24 mouse cellular contexts compared by ENCODE assay signal in genomic region chr12:89977479-89977878, GRCm38 (mm10).
DNase-seq lines count a peak whose midpoint lies in the region; ATAC-seq lines count a peak whose summit lies in the region.
"Had no signal": no experiment of that assay in that cellular context is flagged by ENCODE, and none has a peak within 500 bp of the region (broad histone marks: within the 10 kb centered on the region; RNA-seq: fewer than 3 reads in every experiment).

No protein-coding gene starts in this region.

- H3K27me3 ChIP-seq in forebrain, embryonic 13.5 days = no peaks in the 10 kb centered on the region
- H3K27me3 ChIP-seq in forebrain, embryonic 11.5 days (ENCODE audit: control insufficient read depth, insufficient read depth, low read length) = no peaks in the 10 kb centered on the region
- H3K27me3 ChIP-seq in kidney, embryonic 16.5 days (ENCODE audit: insufficient read depth, low read length) = no peaks in the 10 kb centered on the region
- H3K27me3 ChIP-seq: CH12.LX; hindbrain, embryonic 15.5 days; kidney, embryonic 15.5 days; limb, embryonic 13.5 days; lung, embryonic 15.5 days had no signal

- ATAC-seq in forebrain, embryonic 13.5 days = 0 out of 2 replicates have a peak, but pooled peaks have one; percentile 19
- ATAC-seq in forebrain, embryonic 11.5 days (replicated peaks; ENCODE audit: low FRiP score) = no peak
- no peak for ATAC-seq in kidney, embryonic 16.5 days (ENCODE audit: low FRiP score, low TSS enrichment)
- ATAC-seq in erythroblast, adult 5-6 weeks (replicated peaks; ENCODE audit: low FRiP score, poor library complexity, severe bottlenecking) = no peak
- ATAC-seq: intestine, postnatal 0 days had no signal

- no peak for DNase-seq in forebrain, embryonic 11.5 days (ENCODE audit: low spot score)
- peak; percentile 11 for DNase-seq in layer of hippocampus, adult 9-10 months (ENCODE audit: low spot score)
- DNase-seq in layer of hippocampus, postnatal 25 days (ENCODE audit: extremely low spot score in 1 of 2, low spot score in 1 of 2) = no peak
- peak; percentile 10 for DNase-seq in right cerebral cortex, postnatal 25 days
- DNase-seq in right cerebral cortex, postnatal 14 days = no peak
- DNase-seq: adrenal gland, postnatal 25 days; cerebellum, adult 18-20 months; heart, postnatal 10 days; spleen, adult 18-20 months; thymus, adult 2 months had no signal

- no peak overlapping the region for H3K4me3 ChIP-seq in forebrain, embryonic 13.5 days
- H3K4me3 ChIP-seq in forebrain, embryonic 11.5 days (ENCODE audit: low read depth, low read length) = no peak overlapping the region
- H3K4me3 ChIP-seq in kidney, embryonic 16.5 days (ENCODE audit: low read length) = no peak overlapping the region
- H3K4me3 ChIP-seq: hindbrain, embryonic 15.5 days; kidney, embryonic 15.5 days; left cerebral cortex, adult 2 months; limb, embryonic 13.5 days; lung, embryonic 15.5 days; midbrain, embryonic 10.5 days had no signal

- H3K4me2 ChIP-seq in forebrain, embryonic 13.5 days = no peak overlapping the region
- no peak overlapping the region for H3K4me2 ChIP-seq in forebrain, embryonic 11.5 days (ENCODE audit: low read depth, low read length, severe bottlenecking)
- no peak overlapping the region for H3K4me2 ChIP-seq in kidney, embryonic 16.5 days (replicated peaks; ENCODE audit: low read depth, low read length)
- H3K4me2 ChIP-seq: heart, embryonic 11.5 days; hindbrain, embryonic 15.5 days; kidney, embryonic 15.5 days; limb, embryonic 13.5 days; lung, embryonic 15.5 days had no signal

- WGBS in forebrain, embryonic 13.5 days = 78% methylated on average over 5 of the region's 5 CpGs
- 87% methylated on average over 5 of the region's 5 CpGs for WGBS in forebrain, embryonic 11.5 days
- 83% methylated on average over 5 of the region's 5 CpGs for WGBS in kidney, embryonic 16.5 days

- H3K9ac ChIP-seq in forebrain, embryonic 13.5 days = no peak overlapping the region
- H3K9ac ChIP-seq in forebrain, embryonic 11.5 days (ENCODE audit: low read length) = no peak overlapping the region
- no peak overlapping the region for H3K9ac ChIP-seq in kidney, embryonic 16.5 days (replicated peaks; ENCODE audit: low read length)
- H3K9ac ChIP-seq: hindbrain, embryonic 15.5 days; kidney, embryonic 15.5 days; limb, embryonic 13.5 days; liver, embryonic 14.5 days; lung, embryonic 15.5 days had no signal

- peaks cover 3% of the 10 kb centered on the region for H3K4me1 ChIP-seq in forebrain, embryonic 13.5 days
- H3K4me1 ChIP-seq in forebrain, embryonic 11.5 days (replicated peaks; ENCODE audit: control insufficient read depth, insufficient read depth, low read length) = no peaks in the 10 kb centered on the region
- no peaks in the 10 kb centered on the region for H3K4me1 ChIP-seq in kidney, embryonic 16.5 days (ENCODE audit: insufficient read depth, low read length)
- H3K4me1 ChIP-seq: hindbrain, embryonic 15.5 days; kidney, embryonic 15.5 days; lung, embryonic 15.5 days had no signal

- H3K36me3 ChIP-seq in forebrain, embryonic 13.5 days (ENCODE audit: poor library complexity, severe bottlenecking) = 0 out of 2 replicates have a peak, but pooled peaks cover 3% of the 10 kb centered on the region
- no peaks in the 10 kb centered on the region for H3K36me3 ChIP-seq in forebrain, embryonic 11.5 days (ENCODE audit: control insufficient read depth, insufficient read depth, low read length)
- no peaks in the 10 kb centered on the region for H3K36me3 ChIP-seq in kidney, embryonic 16.5 days (ENCODE audit: insufficient read depth, low read length)
- H3K36me3 ChIP-seq: hindbrain, embryonic 15.5 days; kidney, embryonic 15.5 days; limb, embryonic 13.5 days; lung, embryonic 15.5 days; midbrain, embryonic 10.5 days had no signal

- H3K27ac ChIP-seq in forebrain, embryonic 13.5 days = no peak overlapping the region
- H3K27ac ChIP-seq in forebrain, embryonic 11.5 days (ENCODE audit: low read depth, low read length) = no peak overlapping the region
- H3K27ac ChIP-seq in kidney, embryonic 16.5 days (ENCODE audit: low read length) = no peak overlapping the region
- H3K27ac ChIP-seq: hindbrain, embryonic 15.5 days; kidney, embryonic 15.5 days; left cerebral cortex, adult 2 months; limb, embryonic 13.5 days; liver, embryonic 14.5 days; lung, embryonic 15.5 days; macrophage; midbrain, embryonic 10.5 days had no signal

- H3K9me3 ChIP-seq in forebrain, embryonic 13.5 days (replicated peaks) = no peaks in the 10 kb centered on the region
- H3K9me3 ChIP-seq in forebrain, embryonic 11.5 days (ENCODE audit: control insufficient read depth, low read length) = no peaks in the 10 kb centered on the region
- H3K9me3 ChIP-seq in kidney, embryonic 16.5 days (ENCODE audit: low read length) = no peaks in the 10 kb centered on the region
- H3K9me3 ChIP-seq: hindbrain, embryonic 15.5 days; kidney, embryonic 15.5 days; limb, embryonic 13.5 days; lung, embryonic 15.5 days; midbrain, embryonic 10.5 days had no signal

Comparison
In these comparisons a context has a peak if more than half of its experiments do, and no peak if none do; other contexts are left out.
1. DNase-seq: peak in layer of hippocampus, adult 9-10 months (single experiment) and right cerebral cortex, postnatal 25 days (single experiment); none in forebrain, embryonic 11.5 days (single experiment), layer of hippocampus, postnatal 25 days (0 of 2) and right cerebral cortex, postnatal 14 days (single experiment).